Mouse (Mus musculus) ES-E14 (cell line): Measurements from ENCODE around the gene Pnmal2. TPM values are rescaled to one million over a fixed set of nuclear protein-coding genes. Genes with fewer than 3 reads are reported as not detected.

Experiments
- DNase-seq: peaks from one replicate; pipeline ENCODE4 v3.0.0-alpha.2; 2013; ENCODE audit warnings: low read depth, low spot score
- H3K27ac ChIP-seq: 2 replicates; pipeline ENCODE4 v1.5.1; 2012; ENCODE audit warnings: low read depth, mild to moderate bottlenecking, low read length, moderate library complexity, mixed read lengths; ENCODE audit not compliant: poor library complexity, insufficient read depth, severe bottlenecking
- H3K36me3 ChIP-seq: 2 replicates; pipeline ENCODE4 v1.6.1; 2012; ENCODE audit warnings: mild to moderate bottlenecking, low read length, moderate library complexity, mixed read lengths; ENCODE audit not compliant: control insufficient read depth, poor library complexity, insufficient read depth, severe bottlenecking
- H3K4me1 ChIP-seq, 2 experiments: fragments of 150-350 bp in 1 of 2; sonication (generic) in 1 of 2; 2 replicates each; pipeline ENCODE4 v1.6.1; 2012; ENCODE audit warnings: low read length in 2 of 2, mild to moderate bottlenecking in 1 of 2, mixed read lengths in 1 of 2; ENCODE audit not compliant: control insufficient read depth in 2 of 2, insufficient read depth in 2 of 2, poor library complexity in 1 of 2
- H3K4me3 ChIP-seq, 2 experiments: fragments of 150-350 bp in 1 of 2; sonication (generic) in 1 of 2; 2 replicates each; pipeline ENCODE4 v1.5.1; 2012; ENCODE audit warnings: low read length in 2 of 2, low read depth in 1 of 2, mild to moderate bottlenecking in 1 of 2, mixed read lengths in 1 of 2; ENCODE audit not compliant: insufficient read depth in 1 of 2, poor library complexity in 1 of 2, severe bottlenecking in 1 of 2
- H3K9ac ChIP-seq: 2 replicates; pipeline ENCODE4 v1.6.1; 2012; ENCODE audit warnings: low read depth, mild to moderate bottlenecking, low read length, mixed read lengths; ENCODE audit not compliant: poor library complexity, insufficient read depth, severe bottlenecking
- H3K9me3 ChIP-seq: fragments of 150-350 bp; sonication (generic); 2 replicates; pipeline ENCODE4 v1.6.1; 2012; ENCODE audit warnings: low read depth, mild to moderate bottlenecking, low read length; ENCODE audit not compliant: control insufficient read depth, insufficient read depth
- CHD2 ChIP-seq: IDR thresholded peaks from 2 replicates; pipeline ENCODE4 v1.6.1; 2014; ENCODE audit warnings: mild to moderate bottlenecking, low read depth, low read length, inconsistent platforms
- HCFC1 ChIP-seq: IDR thresholded peaks from 2 replicates; pipeline ENCODE4 v1.6.1; 2012; ENCODE audit warnings: low read length, inconsistent platforms, borderline replicate concordance; ENCODE audit not compliant: insufficient read depth
- MAFK ChIP-seq: IDR thresholded peaks from 2 replicates; pipeline ENCODE4 v1.6.1; 2014; ENCODE audit warnings: mild to moderate bottlenecking, low read depth, low read length, inconsistent platforms; ENCODE audit not compliant: insufficient read depth
- ZC3H11A ChIP-seq: IDR thresholded peaks from 2 replicates; pipeline ENCODE4 v1.6.1; 2012; ENCODE audit warnings: low read depth, mild to moderate bottlenecking, inconsistent platforms, low read length, borderline replicate concordance
- ZNF384 ChIP-seq: IDR thresholded peaks from 2 replicates; pipeline ENCODE4 v1.6.1; 2012; ENCODE audit warnings: low read depth, low read length, inconsistent platforms
- in situ Hi-C, 2 experiments: fragments of 600-800 bp; cut with MboI; formaldehyde crosslinking; loops; one replicate each; pipeline ENCODE4 v1.15.1; 2025; ENCODE audit warnings: low sequenced_read_pairs in 2 of 2, inconsistent platforms in 1 of 2; ENCODE audit not compliant: unreplicated experiment in 2 of 2
- total RNA-seq: library from RNA; depleted of rRNA; stranded (reverse); fragments of 300-350 nt; gene quantifications from 2 replicates; pipeline ENCODE4 v1.2.3, GENCODE M21; 2012

Gene Pnmal2
- total RNA-seq, 1 experiment, result 0.71 TPM

GRCm38 (mm10) chr7:16932704-16933577 lies 11.5 kb upstream of the Pnmal2 start:
- DNase-seq, result peak; percentile 74
- TF ChIP-seq HCFC1, result no peak
- TF ChIP-seq MAFK, result no peak
- no peak for TF ChIP-seq CHD2
- no peak for TF ChIP-seq ZNF384
- TF ChIP-seq ZC3H11A, result no peak
- no peaks in the 10 kb centered on the region for H3K9me3 ChIP-seq
- no peak overlapping the region for H3K4me3 ChIP-seq
- no peak overlapping the region for H3K27ac ChIP-seq
- peaks cover 0 to 6% of the 10 kb centered on the region in 2 experiments; a peak in 2 of 4 replicates for H3K4me1 ChIP-seq
- no peak overlapping the region for H3K9ac ChIP-seq
- in situ Hi-C loops, result loop anchor here in 1 of 2 experiments (5.0 kb wide), 2 partner anchors 64 to 134 kb away; no protein-coding TSS in a partner anchor
- H3K36me3 ChIP-seq, result no peaks in the 10 kb centered on the region

GRCm38 (mm10) chr7:16937312-16937711 lies 7.2 kb upstream of the Pnmal2 start:
- no peaks in the 10 kb centered on the region for H3K36me3 ChIP-seq
- TF ChIP-seq ZC3H11A (no peak), MAFK (no peak), ZNF384 (no peak), HCFC1 (no peak), CHD2 (no peak)
- H3K4me3 ChIP-seq, result no peak overlapping the region
- no peaks in the 10 kb centered on the region for H3K9me3 ChIP-seq
- no peak overlapping the region for H3K27ac ChIP-seq
- H3K4me1 ChIP-seq, result peaks cover 0 to 3% of the 10 kb centered on the region in 2 experiments; a peak in 2 of 4 replicates
- H3K9ac ChIP-seq, result no peak overlapping the region
- in situ Hi-C loops, result no loop called here
- no peak for DNase-seq

GRCm38 (mm10) chr7:16938117-16938791 lies 6.2 kb upstream of the Pnmal2 start:
- Histone ChIP-seq H3K9ac (no peak overlapping the region), H3K4me1 (peaks cover 0 to 3% of the 10 kb centered on the region in 2 experiments; a peak in 2 of 4 replicates), H3K27ac (no peak overlapping the region), H3K4me3 (no peak overlapping the region), H3K36me3 (no peaks in the 10 kb centered on the region), H3K9me3 (no peaks in the 10 kb centered on the region)
- in situ Hi-C loops, result no loop called here
- no peak for DNase-seq
- no peak for TF ChIP-seq ZNF384
- TF ChIP-seq HCFC1, result no peak

- Histone ChIP-seq H3K9me3 (no peaks in the 10 kb centered on the region), H3K9ac (no peak overlapping the region), H3K4me3 (no peak overlapping the region), H3K4me1 (peaks cover 0 to 5% of the 10 kb centered on the region in 2 experiments; a peak in 2 of 4 replicates), H3K27ac (no peak overlapping the region), H3K36me3 (no peaks in the 10 kb centered on the region)
- TF ChIP-seq HCFC1 (no peak), ZNF384 (no peak), CHD2 (no peak), ZC3H11A (no peak), MAFK (no peak)
- in situ Hi-C loops, result no loop called here
- DNase-seq, result no peak
Observed at GRCm38 (mm10) chr7:16940292-16940691, 4.2 kb upstream of the Pnmal2 start.
